Mouse (Mus musculus) urinary bladder, adult 18-20 months (tissue): ENCODE data around the gene Bco2.
A peak's percentile ranks its signal among the peaks of the same experiment; 100 is the strongest.

ENCODE experiments used
- DNase-seq, 2 experiments: peaks; one replicate each; pipeline ENCODE4 v3.0.0; 2022; ENCODE audit warnings: low spot score in 2 of 2, mixed read lengths in 2 of 2

Gene Bco2

DNA sequence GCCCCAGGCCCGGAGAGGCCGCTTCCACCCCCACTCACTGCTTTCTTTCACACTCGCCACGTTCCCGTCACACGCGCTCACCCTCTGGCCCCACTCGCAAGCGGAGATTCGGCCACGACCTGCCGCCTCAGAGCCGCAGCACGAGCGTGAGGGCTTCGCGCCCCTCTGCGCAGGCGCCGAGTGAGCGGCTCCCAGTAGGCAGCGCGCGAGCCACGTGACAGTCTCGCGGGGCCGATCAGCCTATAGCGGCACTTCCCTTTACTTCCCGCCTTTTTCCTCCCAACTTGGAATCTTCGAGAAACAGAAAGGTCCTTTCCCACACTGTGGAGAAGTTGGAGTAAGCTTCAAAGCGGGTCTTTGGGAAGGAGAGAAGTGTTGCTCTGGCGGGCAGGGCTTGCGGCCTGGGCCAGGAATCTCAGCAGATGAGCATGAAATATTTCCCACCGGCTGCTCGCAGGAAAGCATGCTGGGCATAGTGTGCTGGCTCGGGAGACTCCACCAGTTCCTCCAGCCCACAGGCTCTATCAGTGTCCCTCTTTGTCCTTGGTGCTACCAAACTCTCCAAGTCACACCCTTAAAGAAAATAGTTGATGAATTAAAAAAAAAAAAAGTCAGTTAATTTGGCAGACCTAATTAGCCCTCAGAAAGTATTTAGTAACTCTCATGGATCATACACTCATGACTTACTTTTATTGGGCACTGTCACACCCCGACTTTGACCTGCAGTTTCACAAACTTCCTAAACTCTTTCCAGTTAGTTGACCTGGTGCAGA is 6.3 kb upstream of the Bco2 start, which contains the start of gene Tex12:
Gene Tex12, minus strand, starts transcription at position 181 of the 773 bp plus-strand sequence.
- DNase-seq = no peak

GRCm38 (mm10) chr9:50554241-50555093 is 514 bp downstream of the Bco2 start, which contains the start of gene Il18:
TSS of gene Il18 (plus strand) at chr9:50554827.
- DNase-seq = no peak

DNA sequence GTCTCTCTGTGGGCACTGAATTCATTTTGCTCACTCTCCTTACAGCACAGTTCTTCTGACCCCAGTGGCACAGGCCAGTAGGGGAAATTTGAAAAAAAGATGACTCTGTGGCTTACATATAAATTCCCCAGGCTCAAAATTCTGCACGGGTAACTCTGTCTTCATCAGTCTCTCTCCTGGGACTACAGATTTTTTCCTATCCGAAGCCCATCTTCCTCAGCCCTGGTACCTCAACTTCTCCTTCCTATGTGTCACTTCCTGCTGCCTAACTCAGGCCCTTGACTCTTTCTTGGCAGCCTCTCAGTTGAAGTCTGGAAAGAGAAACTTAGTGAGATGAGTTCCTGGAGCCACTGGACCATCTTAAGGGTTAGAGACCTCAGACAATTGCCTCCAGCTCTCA is 1.4 kb downstream of the Bco2 start:
- DNase-seq = no peak

DNA sequence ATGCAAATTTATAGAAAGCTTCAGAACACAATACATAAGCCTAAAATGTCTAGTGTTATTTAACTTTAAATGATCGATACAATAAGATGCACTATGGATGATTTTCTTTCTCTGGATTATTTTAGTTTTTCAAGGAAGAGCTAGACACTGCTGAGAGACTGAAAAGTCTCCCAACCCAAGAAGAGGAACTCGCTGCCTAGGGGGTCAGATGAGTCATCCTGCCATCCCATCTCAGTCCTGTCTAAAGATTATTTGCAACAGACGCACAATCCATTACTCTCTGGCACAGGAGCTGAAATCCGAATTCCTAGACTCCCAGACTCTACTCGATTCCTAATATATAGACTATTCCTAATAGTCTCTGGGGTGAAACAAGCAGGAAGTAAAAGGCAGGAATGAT is 2.8 kb downstream of the Bco2 start:
- no peak for DNase-seq

DNA sequence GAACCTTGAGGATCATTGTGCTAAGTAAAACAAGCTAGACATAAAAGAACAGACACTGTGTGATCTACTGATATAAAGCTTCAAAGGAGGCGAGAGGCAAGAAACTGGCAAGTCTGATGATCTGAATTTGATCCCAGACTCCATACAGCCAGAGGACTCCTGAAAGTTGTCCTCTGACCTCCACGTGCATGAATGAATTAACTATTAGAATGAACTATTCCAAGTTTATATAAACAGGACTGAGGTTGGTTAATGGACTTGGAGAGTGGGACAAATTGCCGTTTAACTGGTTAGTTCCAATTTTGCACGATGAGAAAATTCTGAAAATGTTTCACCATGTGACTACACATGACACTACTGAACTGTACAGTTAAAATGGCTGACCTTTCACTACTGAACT is 6.0 kb downstream of the Bco2 start:
- DNase-seq = no peak

GRCm38 (mm10) chr9:50547859-50548478 is 7.0 kb downstream of the Bco2 start:
- DNase-seq = no peak

GRCm38 (mm10) chr9:50542401-50542800 is 12.6 kb downstream of the Bco2 start:
- DNase-seq = no peak

DNA sequence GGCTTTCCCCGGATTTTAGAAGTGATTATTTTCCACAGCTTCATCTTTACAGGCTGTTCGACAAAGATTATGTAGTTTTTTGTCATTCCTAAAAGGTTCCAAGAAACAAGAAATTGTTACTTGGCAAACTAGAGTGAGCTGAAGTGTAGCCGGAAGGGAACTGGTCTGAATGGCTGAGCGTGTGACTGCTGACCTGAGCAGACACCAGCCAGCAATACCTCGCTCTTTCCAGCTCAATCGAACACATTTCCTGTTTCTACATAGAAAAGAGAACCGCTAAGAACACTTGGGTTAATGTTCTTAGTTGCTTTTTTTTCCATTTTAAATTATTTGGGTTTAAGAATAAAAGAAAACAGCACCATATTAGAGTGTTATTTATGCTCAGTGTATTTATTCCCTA is 14.8 kb downstream of the Bco2 start:
- no peak for DNase-seq

- no peak for DNase-seq
These were observed 17.7 kb downstream of the Bco2 start for GRCm38 (mm10) chr9:50537295-50537694.

DNA sequence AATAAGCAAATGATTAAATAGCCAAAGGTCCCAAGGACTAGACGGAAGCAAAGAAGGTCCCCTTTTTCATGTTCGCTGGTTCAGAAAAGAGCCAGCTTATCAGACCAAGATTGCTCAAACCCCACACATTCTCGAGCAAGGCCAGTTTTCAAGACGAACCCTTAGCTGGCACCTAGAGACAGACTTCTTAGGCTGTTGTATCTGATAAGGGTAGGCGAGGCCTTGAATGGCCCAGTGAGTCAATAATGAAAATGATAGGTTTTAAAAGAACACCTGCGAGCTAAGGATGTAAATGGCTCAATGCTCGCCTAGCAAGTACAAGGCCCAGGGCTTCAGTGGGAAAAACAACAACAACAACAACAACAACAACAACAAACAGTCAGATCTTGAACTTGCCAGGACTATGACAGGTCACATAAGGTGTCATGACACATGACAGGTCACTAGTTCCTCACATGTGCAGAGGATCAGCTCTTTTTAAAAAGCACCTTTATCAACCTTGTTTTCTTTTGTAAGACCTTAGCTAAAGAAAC is 18.3 kb downstream of the Bco2 start:
- DNase-seq = no peak

DNA sequence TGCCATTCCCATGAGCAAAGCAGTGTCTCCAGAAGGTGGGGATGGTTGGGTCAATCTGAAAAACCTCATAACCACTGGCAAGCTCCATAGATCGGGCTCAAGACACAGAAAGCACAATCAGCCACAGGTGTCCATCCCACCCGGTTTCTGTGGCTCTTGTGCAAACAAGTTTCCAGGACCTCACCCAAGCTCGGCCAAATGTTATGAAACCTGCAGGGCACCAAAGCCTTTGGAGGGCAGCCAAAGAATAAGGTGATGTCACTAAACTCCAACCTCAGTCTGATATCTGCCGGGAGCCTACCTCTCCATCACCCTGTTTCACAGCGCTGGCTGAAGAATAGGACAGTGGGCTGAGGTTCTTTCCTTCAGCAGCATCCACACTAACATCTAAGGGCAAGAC is 19.1 kb downstream of the Bco2 start:
- DNase-seq = peak in 1 of 2 experiments; percentile 24

GRCm38 (mm10) chr9:50533791-50534190 is 21.2 kb downstream of the Bco2 start:
- DNase-seq = no peak

GRCm38 (mm10) chr9:50533328-50533727 is 21.7 kb downstream of the Bco2 start:
- no peak for DNase-seq

GRCm38 (mm10) chr9:50530890-50531289 is 24.1 kb downstream of the Bco2 start:
- DNase-seq = no peak

GRCm38 (mm10) chr9:50528293-50528892 is 26.6 kb downstream of the Bco2 start, which contains the start of gene Pts:
TSS of gene Pts (minus strand) at chr9:50528724.
- peak; percentile 95 to 98 for DNase-seq

DNA sequence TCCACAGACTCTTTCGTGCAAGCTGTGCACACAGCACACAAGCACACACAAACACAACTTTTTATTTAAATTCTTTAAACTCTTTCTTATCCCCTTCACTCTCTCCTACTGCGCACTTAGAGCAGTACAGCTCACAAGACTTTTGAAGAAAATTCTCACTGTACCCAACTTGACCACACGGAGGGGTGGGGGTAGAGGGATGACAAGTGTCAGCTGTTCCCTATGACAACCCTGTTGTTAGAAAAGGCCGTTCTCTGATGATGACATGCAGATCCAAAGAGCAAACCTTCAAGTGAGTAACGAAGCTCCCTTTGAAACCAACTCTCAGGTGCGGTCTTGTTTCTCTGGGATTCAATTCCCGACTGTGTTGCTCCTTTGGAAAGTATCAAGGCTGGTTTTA is 27.1 kb downstream of the Bco2 start:
- no peak for DNase-seq

GRCm38 (mm10) chr9:50525585-50525984 is 29.4 kb downstream of the Bco2 start:
- DNase-seq = no peak

DNA sequence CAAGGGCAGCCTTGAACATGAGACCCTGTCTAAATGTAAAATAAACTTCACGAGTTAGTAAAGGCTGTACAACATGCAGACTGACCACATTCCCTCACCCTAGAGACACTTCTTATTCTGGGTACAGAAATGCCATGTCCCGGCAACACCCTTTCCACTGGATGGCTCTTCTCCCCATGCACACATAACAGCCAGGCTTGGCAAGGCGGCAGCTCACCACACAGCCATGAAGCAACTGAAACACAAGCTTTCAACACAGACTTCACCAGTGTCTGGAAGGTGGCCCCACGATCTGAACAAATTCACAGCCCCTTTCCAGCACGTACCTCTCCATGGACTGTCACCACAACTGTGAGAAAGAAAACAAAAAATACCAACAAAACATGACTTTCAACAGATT is 30.0 kb downstream of the Bco2 start:
- DNase-seq = no peak

- no peak for DNase-seq
These were observed 32.4 kb downstream of the Bco2 start for GRCm38 (mm10) chr9:50522574-50522973.

DNA sequence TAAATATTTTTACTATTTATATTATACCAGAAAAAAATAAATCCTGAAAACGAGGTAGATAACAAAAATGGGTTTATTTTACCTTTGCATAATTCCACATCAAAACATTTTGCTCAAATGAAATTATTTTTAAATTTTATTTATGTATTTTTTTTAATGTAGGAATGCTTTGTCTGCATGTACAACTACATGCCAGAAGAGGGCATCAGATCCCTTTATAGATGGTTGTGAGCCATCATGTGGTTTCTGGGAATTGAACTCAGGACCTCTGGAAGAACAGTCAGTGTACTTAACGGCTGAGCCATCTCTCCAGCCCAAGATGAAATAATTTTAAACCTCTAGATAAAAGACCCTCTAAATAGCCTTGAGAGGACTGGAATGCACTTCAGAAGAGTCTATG is 33.4 kb downstream of the Bco2 start:
- DNase-seq = no peak

- no peak for DNase-seq
These were observed 34.2 kb downstream of the Bco2 start for GRCm38 (mm10) chr9:50520748-50521147.

DNA sequence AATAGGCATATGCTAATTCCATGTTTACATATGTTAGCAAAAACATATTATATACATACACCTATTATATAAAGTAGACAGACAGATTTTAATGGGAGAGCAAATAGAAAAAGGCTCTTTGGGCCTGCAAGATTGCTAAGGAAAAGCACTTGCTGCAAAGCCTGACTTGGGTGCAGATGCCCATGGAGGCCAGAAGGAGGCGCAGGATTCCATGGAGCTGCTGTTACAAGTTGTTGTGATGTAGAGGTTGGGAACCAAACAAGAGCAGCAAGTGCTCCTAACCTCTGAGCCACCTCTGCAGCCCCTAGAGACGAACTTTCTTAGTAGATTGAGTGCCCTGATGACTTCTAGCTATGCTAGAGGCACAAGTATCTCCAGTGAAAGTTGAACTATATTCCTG is 36.2 kb downstream of the Bco2 start:
- DNase-seq = no peak
